Mouse (Mus musculus): ENCODE results near the gene Agmo.

- TF ChIP-seq CTCF (IDR thresholded peaks at IDR 0.05; ENCODE audit: control insufficient read depth, insufficient read depth, insufficient read length): no peak
- no peak for TF ChIP-seq USF1 (IDR thresholded peaks at IDR 0.05; ENCODE audit: low read depth)
- no peak for TF ChIP-seq MAX (IDR thresholded peaks at IDR 0.05)
- no peak for TF ChIP-seq MYOG (IDR thresholded peaks at IDR 0.05; ENCODE audit: control insufficient read depth, extremely low read depth, insufficient read length)
Measured at GRCm38 (mm10) chr12:37498871-37499270, 257.4 kb downstream of the Agmo start.
